Mouse (Mus musculus): ENCODE data around the gene Ccr6. TPM values are rescaled to one million over a fixed set of nuclear protein-coding genes. Genes with fewer than 3 reads are reported as not detected.
A peak's percentile ranks its signal among the peaks of the same experiment; 100 is the strongest.

Gene Ccr6
- total RNA-seq, 2 experiments from 2014 or later = not detected

- no peak for DNase-seq (ENCODE audit: extremely low spot score in 1 of 2, low spot score in 2 of 2)
- intact Hi-C loops (cut with DNase I) = no loop called here
These were observed 40.2 kb downstream of the Ccr6 start for GRCm38 (mm10) chr17:8276071-8276470.

GRCm38 (mm10) chr17:8276680-8277079 is 40.8 kb downstream of the Ccr6 start:
- DNase-seq (ENCODE audit: extremely low spot score in 1 of 2, low spot score in 2 of 2) = no peak
- intact Hi-C loops (cut with DNase I) = no loop called here

GRCm38 (mm10) chr17:8277266-8277665 is 41.4 kb downstream of the Ccr6 start:
- DNase-seq (ENCODE audit: extremely low spot score in 1 of 2, low spot score in 2 of 2) = no peak
- intact Hi-C loops (cut with DNase I) = no loop called here

GRCm38 (mm10) chr17:8278356-8278755 is 42.5 kb downstream of the Ccr6 start:
- DNase-seq (ENCODE audit: extremely low spot score in 1 of 2, low spot score in 2 of 2) = no peak
- intact Hi-C loops (cut with DNase I) = no loop called here

GRCm38 (mm10) chr17:8282821-8283525 is 47.1 kb downstream of the Ccr6 start, which contains the start of gene Mpc1:
Gene Mpc1, plus strand, starts transcription at chr17:8282904.
- DNase-seq (ENCODE audit: extremely low spot score in 1 of 2, low spot score in 2 of 2) = peak; percentile 79 to 83
- intact Hi-C loops (cut with DNase I) = no loop called here

- peak; percentile 94 to 98 for DNase-seq (ENCODE audit: extremely low spot score in 1 of 2, low spot score in 2 of 2)
- intact Hi-C loops (cut with DNase I) = no loop called here
These were observed 47.8 kb downstream of the Ccr6 start for GRCm38 (mm10) chr17:8283526-8284253.

GRCm38 (mm10) chr17:8284254-8284661 is 48.4 kb downstream of the Ccr6 start:
- intact Hi-C loops (cut with DNase I) = no loop called here
- DNase-seq (ENCODE audit: extremely low spot score in 1 of 2, low spot score in 2 of 2) = peak; percentile 20 to 70

GRCm38 (mm10) chr17:8285056-8285455 is 49.2 kb downstream of the Ccr6 start:
- intact Hi-C loops (cut with DNase I) = no loop called here
- no peak for DNase-seq (ENCODE audit: extremely low spot score in 1 of 2, low spot score in 2 of 2)

GRCm38 (mm10) chr17:8286987-8287386 is 51.1 kb downstream of the Ccr6 start:
- no peak for DNase-seq (ENCODE audit: extremely low spot score in 1 of 2, low spot score in 2 of 2)
- intact Hi-C loops (cut with DNase I) = no loop called here

- intact Hi-C loops (cut with DNase I) = no loop called here
- no peak for DNase-seq (ENCODE audit: extremely low spot score in 1 of 2, low spot score in 2 of 2)
These were observed 54.3 kb downstream of the Ccr6 start for GRCm38 (mm10) chr17:8289993-8290679.

- DNase-seq (ENCODE audit: extremely low spot score in 1 of 2, low spot score in 2 of 2) = no peak
- intact Hi-C loops (cut with DNase I) = no loop called here
These were observed 54.9 kb downstream of the Ccr6 start for GRCm38 (mm10) chr17:8290736-8291135.

- intact Hi-C loops (cut with DNase I) = no loop called here
- no peak for DNase-seq (ENCODE audit: extremely low spot score in 1 of 2, low spot score in 2 of 2)
These were observed 60.0 kb downstream of the Ccr6 start for GRCm38 (mm10) chr17:8295825-8296224.

- intact Hi-C loops (cut with DNase I) = no loop called here
These were observed 60.5 kb downstream of the Ccr6 start for GRCm38 (mm10) chr17:8296313-8296844.

GRCm38 (mm10) chr17:8297746-8298145 is 61.9 kb downstream of the Ccr6 start:
- no peak for DNase-seq (ENCODE audit: extremely low spot score in 1 of 2, low spot score in 2 of 2)
- intact Hi-C loops (cut with DNase I) = no loop called here

More at GRCm38 (mm10) chr17:8296313-8296844, 60.5 kb downstream of the Ccr6 start:
- no peak for DNase-seq (ENCODE audit: extremely low spot score in 1 of 2, low spot score in 2 of 2)

- DNase-seq (ENCODE audit: extremely low spot score in 1 of 2, low spot score in 2 of 2) = no peak
- intact Hi-C loops (cut with DNase I) = no loop called here
These were observed 62.4 kb downstream of the Ccr6 start for GRCm38 (mm10) chr17:8298281-8298680.

- intact Hi-C loops (cut with DNase I) = no loop called here
- DNase-seq (ENCODE audit: extremely low spot score in 1 of 2, low spot score in 2 of 2) = no peak
These were observed 63.7 kb downstream of the Ccr6 start for GRCm38 (mm10) chr17:8299524-8299923.

GRCm38 (mm10) chr17:8301515-8301914 is 65.7 kb downstream of the Ccr6 start:
- intact Hi-C loops (cut with DNase I) = loop anchor here (5.0 kb wide), 1 partner anchor 119 kb away; no protein-coding TSS in a partner anchor
- no peak for DNase-seq (ENCODE audit: extremely low spot score in 1 of 2, low spot score in 2 of 2)

- DNase-seq (ENCODE audit: extremely low spot score in 1 of 2, low spot score in 2 of 2) = no peak
- intact Hi-C loops (cut with DNase I) = loop anchor here (5.0 kb wide), 1 partner anchor 121 kb away; no protein-coding TSS in a partner anchor
These were observed 67.1 kb downstream of the Ccr6 start for GRCm38 (mm10) chr17:8302772-8303438.

- intact Hi-C loops (cut with DNase I) = loop anchor here (5.0 kb wide), 1 partner anchor 121 kb away; no protein-coding TSS in a partner anchor
- no peak for DNase-seq (ENCODE audit: extremely low spot score in 1 of 2, low spot score in 2 of 2)
These were observed 67.8 kb downstream of the Ccr6 start for GRCm38 (mm10) chr17:8303671-8304070.

Measured in left cerebral cortex, postnatal 10 days (tissue).